Mouse (Mus musculus) ovary, adult 18-20 months (tissue): ENCODE results near the gene Cradd.

ENCODE experiments used
- DNase-seq: peaks from one replicate; pipeline ENCODE4 v3.0.0; 2022; ENCODE audit warnings: low spot score, mixed read lengths

Cradd gene

DNA sequence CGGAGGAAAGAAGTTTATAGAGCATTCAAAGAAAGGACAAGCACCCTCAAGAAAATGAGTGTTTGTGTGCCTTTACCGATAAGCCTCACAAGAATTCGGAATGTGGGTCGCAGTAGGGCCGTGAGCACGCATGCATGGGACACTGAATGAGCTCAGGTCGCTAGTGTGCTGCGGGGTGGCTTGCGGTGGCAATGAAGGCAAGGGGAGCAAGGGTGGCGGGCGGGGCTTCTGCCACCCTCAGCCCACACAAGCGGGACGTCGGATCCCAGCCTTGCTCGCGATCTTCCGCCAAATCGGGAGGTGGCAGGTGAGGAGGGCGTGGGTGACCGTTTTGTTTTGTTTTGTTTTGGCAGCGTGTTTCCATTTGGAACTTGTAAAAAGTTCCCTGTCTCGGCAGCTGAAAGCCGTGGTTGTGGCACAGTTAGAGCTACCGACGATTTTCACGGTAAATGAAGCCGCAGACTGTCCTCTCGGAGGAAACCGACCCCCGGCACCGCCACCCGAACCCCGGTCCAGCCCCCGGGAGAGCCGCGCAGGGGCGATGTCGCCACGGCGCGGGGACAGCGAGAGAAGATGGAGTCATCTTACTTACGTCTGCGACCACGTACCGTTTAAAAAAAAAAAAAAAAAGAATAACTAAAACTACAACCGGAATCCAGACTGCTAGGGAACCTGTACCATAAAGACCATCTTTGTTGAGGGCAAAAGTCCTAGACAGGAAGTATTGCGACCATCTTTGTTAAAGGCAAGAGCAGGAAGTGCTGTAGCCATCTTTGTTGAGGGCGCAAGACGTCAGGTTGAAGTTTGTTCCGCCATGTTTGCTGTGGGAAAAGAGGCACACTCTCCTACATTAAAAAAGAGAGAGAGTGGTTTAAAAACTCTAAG is at the start of gene Cradd:
Gene Cradd, minus strand, starts transcription at position 741 of the 885 bp plus-strand sequence.
- DNase-seq, result peak; percentile 81

DNA sequence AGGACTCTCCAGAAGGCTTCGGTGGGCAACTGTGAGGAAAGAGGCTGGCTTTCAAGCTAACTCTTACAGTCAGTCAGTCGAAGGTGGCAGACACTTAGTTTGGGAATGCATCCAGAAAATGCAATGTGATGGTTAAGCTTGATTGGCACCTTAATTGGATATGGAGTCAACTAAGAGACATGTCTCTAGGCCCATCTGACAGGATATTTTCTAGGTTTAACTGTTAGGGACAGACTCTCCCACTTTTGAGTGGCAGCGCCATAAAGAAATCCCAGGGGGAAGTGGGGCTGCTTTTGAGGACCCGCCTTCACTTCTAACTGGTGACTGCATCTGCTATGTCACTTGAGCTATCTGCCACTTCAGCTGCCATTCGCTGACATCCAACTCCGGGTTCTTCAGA is 49.4 kb upstream of the Cradd start:
- DNase-seq, result no peak

GRCm38 (mm10) chr10:95371942-95372341 is 48.0 kb upstream of the Cradd start:
- no peak for DNase-seq

DNA sequence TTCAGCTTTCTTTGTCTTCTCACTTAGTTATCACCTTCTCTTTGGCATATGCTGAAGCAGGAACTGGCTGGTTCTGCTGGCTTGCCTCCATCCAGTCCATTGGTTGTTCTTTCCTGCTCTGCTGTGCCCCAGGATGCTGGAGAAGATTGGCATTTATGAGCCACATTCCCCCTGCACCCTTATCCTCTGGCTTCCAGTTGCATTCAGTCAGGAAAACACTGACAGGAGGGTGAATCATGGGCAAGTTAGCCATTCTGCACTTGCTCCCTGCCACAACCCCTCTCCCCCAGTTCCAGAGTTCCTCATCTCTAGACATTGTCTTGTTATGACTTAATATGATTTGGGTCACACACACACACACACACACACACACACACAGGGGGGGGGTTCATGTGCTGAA is 45.3 kb upstream of the Cradd start:
- DNase-seq, result no peak

DNA sequence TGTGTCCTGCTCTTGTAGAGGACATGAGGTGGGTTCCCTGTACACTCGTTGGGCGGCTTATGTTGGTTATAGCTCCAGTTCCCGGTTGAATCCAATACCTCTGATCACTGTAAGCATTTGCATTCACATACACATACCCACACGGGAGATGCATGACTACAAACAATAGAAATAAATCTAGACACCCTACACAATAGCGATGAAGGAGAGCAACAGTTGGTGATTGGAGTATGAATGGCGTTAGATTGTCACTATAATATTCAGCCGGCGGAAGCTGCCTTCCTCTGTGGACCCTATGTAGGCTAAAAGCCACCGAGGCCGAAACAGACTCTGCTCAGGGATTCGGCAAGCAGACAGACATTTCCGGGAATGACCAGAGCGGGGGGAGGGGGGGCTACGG is 44.2 kb upstream of the Cradd start:
- DNase-seq, result no peak

- DNase-seq, result no peak
These were observed 43.7 kb upstream of the Cradd start for GRCm38 (mm10) chr10:95367661-95368089.

GRCm38 (mm10) chr10:95367241-95367640 is 43.3 kb upstream of the Cradd start:
- DNase-seq, result no peak

GRCm38 (mm10) chr10:95362326-95362725 is 38.4 kb upstream of the Cradd start:
- no peak for DNase-seq

DNA sequence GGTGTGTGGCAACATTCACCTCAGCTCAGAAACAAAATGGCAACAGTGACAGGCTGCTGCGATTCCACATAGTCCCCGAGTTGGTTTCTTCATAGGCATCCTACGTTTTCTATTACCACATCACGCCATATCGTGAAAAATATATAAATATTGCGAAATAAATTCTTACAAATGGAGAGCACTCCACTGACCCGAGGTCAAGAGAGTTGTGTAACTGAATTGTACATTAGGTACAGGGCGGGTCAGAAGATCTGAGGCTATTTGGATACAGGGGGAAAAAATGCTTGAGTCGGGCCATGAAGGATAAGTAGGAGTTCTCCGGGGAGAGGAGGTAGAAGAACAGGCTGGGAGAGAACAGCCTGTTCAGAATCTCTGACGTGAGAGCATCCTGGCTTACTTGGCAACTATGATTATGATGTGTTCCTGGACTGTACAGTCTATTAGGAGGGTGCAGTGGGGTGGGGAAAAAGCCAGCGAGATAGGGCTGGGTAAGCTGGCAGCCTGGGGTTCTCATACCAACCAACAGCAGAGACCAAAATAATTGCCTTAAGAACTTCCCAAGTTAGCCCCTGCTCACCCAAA is 37.4 kb upstream of the Cradd start:
- no peak for DNase-seq

DNA sequence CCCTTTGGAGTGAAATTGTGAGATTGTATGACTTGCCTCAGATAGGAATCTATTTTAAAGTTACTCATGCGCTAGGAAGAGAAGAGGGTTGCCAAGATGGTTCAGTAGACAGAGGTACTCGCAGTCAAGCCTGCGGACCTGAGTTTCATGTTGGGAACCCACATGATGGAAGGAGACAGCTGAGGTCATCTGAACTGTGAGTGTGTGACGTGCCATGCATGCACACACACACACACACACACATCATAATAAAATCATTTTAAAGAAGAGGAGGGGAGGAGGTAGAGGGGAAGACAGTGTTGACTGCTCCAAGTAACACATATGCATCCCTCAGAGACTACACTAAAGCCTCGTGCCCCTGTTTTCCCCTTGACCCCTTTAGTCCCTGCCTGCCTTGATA is 36.1 kb upstream of the Cradd start:
- no peak for DNase-seq

GRCm38 (mm10) chr10:95357721-95358120 is 33.8 kb upstream of the Cradd start:
- no peak for DNase-seq

- no peak for DNase-seq
These were observed 32.8 kb upstream of the Cradd start for GRCm38 (mm10) chr10:95356711-95357110.

DNA sequence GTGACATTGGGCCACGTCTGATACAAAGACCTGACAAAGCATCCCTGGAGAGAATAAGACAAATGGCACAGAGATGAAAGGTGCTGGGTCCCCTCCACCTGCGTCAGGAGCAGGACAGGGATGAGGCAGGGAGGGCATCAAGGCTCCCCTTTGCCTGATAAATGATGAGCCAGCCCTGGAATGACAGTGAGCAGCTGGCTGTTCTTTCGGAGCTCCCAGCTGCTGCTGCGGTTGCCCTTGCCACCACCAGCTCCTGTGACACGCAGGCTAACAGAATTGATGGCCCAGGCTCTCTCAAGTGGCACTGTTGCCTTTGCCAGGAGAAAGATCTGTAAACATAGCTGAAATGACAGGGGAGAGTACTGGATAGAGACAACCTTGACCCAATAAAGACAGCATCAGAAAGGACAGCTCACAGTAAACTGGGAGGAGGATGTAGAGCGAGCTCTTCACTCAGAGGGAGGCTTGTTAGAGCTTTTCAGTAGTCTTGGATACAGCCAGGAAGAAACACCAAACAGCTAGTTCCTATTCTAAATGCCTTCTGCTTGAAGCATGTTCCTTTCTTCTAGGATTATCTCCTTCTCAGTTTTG is 31.8 kb upstream of the Cradd start:
- DNase-seq, result no peak

DNA sequence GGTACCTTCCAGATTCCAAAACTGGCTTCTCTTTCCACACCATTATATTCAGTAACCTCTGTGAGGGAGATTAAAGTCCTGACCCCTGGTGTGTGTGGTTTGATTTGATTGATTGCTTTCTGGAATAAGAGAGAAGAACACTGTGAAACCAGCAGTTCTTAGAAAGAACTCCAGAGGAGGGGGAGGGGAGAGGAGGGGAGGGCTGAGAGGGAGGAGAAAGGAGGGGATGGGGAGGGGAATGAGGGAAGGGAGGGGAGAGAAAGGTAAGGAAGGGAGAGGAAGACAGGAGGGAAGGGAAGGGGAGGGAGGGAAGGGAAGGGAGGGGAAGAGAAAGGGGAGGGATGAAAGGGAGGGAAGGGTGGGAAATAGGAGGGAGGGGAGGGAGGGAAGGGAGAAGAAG is 30.7 kb upstream of the Cradd start:
- no peak for DNase-seq

DNA sequence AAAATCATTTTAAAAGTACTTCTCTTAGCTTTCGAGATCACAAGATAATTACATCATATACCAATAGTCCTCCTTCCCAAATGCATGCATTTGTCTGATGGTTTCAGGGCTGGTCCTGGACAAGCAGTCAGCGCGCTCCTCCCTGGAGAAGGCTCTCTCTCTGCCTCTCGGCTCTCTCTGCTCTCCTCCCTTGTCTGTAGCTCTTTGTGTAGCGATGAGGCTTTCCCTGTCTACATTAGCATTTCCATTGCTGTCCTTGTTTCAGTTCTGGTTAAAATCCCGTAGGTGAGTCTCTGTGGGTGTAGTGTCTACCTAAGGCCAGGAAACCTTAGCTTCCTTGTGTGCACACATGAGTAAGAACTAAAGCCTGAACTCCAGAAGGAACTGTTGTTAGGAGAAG is 30.1 kb upstream of the Cradd start:
- no peak for DNase-seq

DNA sequence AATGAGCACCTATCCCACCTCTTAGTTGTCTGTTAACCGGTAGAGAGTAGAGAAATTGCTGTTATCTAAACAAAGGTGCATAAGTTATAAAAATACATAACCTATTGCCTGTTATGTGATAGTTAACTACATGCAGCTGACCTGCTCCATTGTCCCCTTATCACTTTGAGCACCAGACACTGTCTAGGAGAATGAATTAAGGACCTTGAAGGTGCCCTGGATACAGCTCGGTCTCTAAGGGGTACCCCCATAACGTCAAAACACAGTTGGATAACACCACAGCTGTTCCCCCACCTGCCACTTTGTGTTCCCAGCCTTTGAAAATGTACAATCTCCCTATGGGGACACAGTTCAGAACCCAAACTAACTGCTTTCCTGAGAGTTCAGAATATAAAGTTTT is 24.5 kb upstream of the Cradd start:
- DNase-seq, result no peak

- no peak for DNase-seq
These were observed 23.8 kb upstream of the Cradd start for GRCm38 (mm10) chr10:95347776-95348175.

- no peak for DNase-seq
These were observed 19.1 kb upstream of the Cradd start for GRCm38 (mm10) chr10:95342833-95343590.

GRCm38 (mm10) chr10:95340676-95341075 is 16.7 kb upstream of the Cradd start:
- DNase-seq, result no peak

DNA sequence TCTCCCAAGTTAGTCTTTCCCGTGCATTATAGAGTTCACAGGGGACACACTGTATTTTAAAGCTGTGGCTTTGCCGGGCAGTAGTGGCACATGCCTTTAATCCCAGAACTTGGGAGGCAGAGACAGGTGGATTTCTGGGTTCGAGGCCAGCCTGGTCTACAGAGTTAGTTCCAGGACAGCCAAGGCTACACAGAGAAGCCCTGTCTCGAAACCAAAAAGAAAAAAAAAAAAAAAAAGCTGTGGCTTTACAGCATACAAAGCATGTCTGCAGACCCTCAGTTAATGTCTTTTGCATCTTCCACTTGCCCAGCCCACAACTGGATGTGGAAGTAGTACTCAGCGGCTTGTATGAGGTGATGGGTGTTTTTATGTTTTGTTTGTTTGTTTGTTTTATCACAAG is 13.7 kb upstream of the Cradd start:
- DNase-seq, result no peak

DNA sequence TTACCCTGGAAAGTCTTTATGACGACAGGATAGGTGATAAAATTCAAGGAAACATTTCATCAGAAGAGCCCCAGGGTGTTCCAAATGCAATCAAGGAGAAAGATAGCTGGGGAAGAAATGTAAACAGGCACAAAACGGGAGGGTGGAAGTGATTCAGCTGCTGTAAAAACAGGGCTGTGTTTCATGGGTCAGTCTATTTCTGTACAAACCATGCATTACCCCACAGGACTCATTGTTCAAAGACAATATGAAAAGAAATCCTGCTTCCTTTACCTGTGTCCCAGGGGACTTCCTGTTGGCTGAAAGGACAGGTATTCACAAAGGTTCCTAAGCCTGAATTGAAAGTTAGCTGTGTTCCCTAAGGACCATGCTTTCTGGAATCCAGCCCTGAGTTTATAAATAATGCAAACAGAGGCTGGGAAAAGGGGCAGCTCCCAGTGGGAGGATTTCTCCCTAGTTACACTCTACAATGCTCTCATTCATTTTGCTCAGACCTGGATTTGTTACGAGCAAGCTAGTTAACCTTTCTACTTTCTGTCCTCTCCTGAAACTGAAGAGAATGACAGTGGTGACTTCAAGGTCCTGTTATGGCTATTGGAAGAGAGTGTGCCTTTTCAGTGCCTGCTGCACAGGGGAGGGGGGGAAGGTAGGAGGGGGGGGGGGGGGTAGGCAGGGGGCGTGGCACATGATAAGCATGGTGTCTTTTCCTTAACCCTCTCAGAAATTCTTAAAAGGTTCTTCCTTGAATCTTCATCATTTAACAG is 13.0 kb upstream of the Cradd start:
- no peak for DNase-seq

- DNase-seq, result no peak
These were observed 10.9 kb upstream of the Cradd start for GRCm38 (mm10) chr10:95334826-95335225.
